Mouse (Mus musculus) liver, embryonic 15.5 days (tissue): Measurements from ENCODE around the gene Vmn1r184. TPM values are rescaled to one million over a fixed set of nuclear protein-coding genes. Genes with fewer than 3 reads are reported as not detected.
A peak's percentile ranks its signal among the peaks of the same experiment; 100 is the strongest.
"Not testable (repeated sequence)": the region's sequence is repeated elsewhere in the genome, so short reads cannot be mapped to it uniquely, and the experiment has no call there.

Experiments used
- ATAC-seq: fragments of 200-750 bp; cut with Nextera tagmentation; 2 replicates; pipeline ENCODE4 v1.8.0; 2017; ENCODE audit warnings: moderate number of reproducible peaks, mild to moderate bottlenecking, moderate library complexity; ENCODE audit not compliant: insufficient read depth
- H3K27ac ChIP-seq: fragments of 300-500 bp; sonication (generic); replicated peaks from 2 replicates; pipeline ENCODE4 v1.5.1; 2015; ENCODE audit warnings: mild to moderate bottlenecking, inconsistent platforms
- H3K27me3 ChIP-seq: fragments of 300-500 bp; sonication (generic); 2 replicates; pipeline ENCODE4 v1.6.1; 2015; ENCODE audit warnings: mild to moderate bottlenecking, inconsistent platforms
- H3K36me3 ChIP-seq: fragments of 300-500 bp; sonication (generic); replicated peaks from 2 replicates; pipeline ENCODE4 v1.6.1; 2015; ENCODE audit warnings: moderate library complexity, mild to moderate bottlenecking, inconsistent platforms
- H3K4me1 ChIP-seq: fragments of 300-500 bp; sonication (generic); replicated peaks from 2 replicates; pipeline ENCODE4 v1.6.1; 2015; ENCODE audit warnings: inconsistent platforms
- H3K4me2 ChIP-seq: fragments of 300-500 bp; sonication (generic); 2 replicates; pipeline ENCODE4 v1.6.1; 2015; ENCODE audit warnings: moderate library complexity, mild to moderate bottlenecking, inconsistent platforms
- H3K4me3 ChIP-seq: fragments of 300-500 bp; sonication (generic); replicated peaks from 2 replicates; pipeline ENCODE4 v1.5.1; 2015; ENCODE audit warnings: mild to moderate bottlenecking, inconsistent platforms
- H3K9ac ChIP-seq: fragments of 300-500 bp; sonication (generic); 2 replicates; pipeline ENCODE4 v1.6.1; 2015; ENCODE audit warnings: moderate library complexity, mild to moderate bottlenecking, inconsistent platforms
- H3K9me3 ChIP-seq: fragments of 300-500 bp; sonication (generic); replicated peaks from 2 replicates; pipeline ENCODE4 v1.6.1; 2016; ENCODE audit warnings: inconsistent platforms
- WGBS: fragments of 180-500 bp; shearing (Covaris S2); methylation state at CpG from one replicate; pipeline ENCODE4 v1.1.7; 2015; ENCODE audit warnings: mixed read lengths; ENCODE audit not compliant: insufficient replicate concordance; 5-methylcytosine and 5-hydroxymethylcytosine counted together
- polyA plus RNA-seq: library from polyadenylated mRNA; unstranded; fragments of >200 nt; fragmentation: Nextera tagmentation; extraction: Ambion mirVana; gene quantifications from 2 replicates; pipeline ENCODE4 v1.2.1, GENCODE M21; 2015

Gene Vmn1r184
- not detected in 2 replicates for polyA plus RNA-seq

DNA sequence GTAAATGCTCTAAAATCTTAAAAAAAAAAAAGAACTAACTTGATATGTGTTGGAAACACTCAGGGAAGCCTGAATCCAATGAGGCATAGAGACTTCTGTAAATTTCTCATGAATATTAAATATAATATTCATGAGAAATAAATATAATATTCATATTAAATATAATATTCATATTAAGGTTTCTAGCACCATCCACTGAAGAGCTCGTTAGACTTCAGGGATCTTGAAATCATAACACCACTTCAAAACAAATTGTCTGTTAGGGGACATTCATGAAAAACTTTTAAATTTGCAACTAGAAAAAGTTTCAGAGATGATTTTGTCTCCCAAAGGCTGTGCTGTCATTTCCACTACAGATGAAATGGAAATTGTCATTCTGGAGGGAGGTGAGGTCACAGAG is at the start of gene Vmn1r184:
Gene Vmn1r184, plus strand, starts transcription at position 301 of the 400 bp plus-strand sequence.
- H3K27me3 ChIP-seq, H3K4me3 ChIP-seq, H3K4me2 ChIP-seq, ATAC-seq, H3K36me3 ChIP-seq, H3K9ac ChIP-seq, H3K9me3 ChIP-seq, H3K4me1 ChIP-seq, H3K27ac ChIP-seq: not testable (repeated sequence)
- WGBS: 44% methylated on average over 1 of the region's 1 CpGs

DNA sequence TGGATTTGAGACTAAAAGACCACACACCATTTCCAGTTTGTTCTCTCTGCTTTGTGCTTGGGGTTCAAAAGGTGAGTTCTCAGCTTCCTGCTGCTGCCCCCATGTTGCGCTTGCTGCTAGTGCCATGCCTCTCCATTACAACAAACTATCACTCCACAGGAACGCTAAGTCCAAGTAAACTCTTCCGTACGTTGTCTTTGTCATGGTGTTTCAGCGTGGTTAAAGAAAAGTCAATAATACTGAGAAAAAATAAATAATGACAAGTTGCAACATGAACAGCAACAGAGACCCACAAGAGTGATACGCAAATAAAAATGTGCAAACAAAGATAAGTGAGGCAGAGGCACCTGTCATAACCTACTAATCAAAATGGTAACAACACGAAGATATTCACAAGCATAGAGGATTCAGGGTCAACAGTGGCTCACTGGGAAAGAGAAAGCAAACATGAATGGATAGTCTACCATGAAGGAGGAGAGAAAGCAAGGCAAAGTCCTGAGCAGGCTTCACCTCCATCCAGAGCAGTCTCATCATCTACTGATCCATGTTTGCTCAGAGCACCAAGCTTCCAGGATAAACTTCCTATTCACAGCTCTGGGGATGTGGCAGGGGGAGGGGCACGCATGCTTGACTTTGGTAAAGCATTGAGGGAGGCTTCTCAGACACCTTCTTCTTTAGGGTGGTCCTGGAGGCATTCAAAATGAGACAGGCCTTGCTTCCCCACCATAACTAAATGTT is 43.5 kb downstream of the Vmn1r184 start:
- H3K9ac ChIP-seq, H3K27me3 ChIP-seq, H3K4me3 ChIP-seq, H3K9me3 ChIP-seq, H3K36me3 ChIP-seq, H3K27ac ChIP-seq, H3K4me2 ChIP-seq, H3K4me1 ChIP-seq: not testable (repeated sequence)
- WGBS: 52% methylated on average over 8 of the region's 8 CpGs
- 0 out of 2 replicates have a peak, but pooled peaks have one; percentile 22 for ATAC-seq

DNA sequence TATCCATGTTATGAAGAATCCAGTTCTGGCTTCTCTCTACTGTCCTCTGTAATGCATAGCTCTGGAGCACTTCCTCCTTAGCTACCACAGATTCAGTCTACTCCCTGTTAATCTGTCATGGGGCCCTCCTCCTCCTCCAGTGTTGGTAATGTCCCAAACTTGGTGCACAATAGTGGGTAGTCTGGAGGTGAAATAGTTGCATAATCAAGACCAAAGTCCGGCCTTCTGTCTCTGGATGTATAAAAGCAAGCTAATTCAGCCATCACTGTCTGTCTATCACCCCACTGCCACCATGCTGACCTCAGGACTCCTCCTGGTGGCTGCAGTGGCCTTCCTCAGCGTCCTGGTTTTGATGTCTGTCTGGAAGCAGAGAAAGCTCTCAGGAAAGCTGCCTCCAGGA is 46.8 kb downstream of the Vmn1r184 start, which contains the start of gene Cyp2a4:
Gene Cyp2a4, plus strand, starts transcription at position 244 of the 400 bp plus-strand sequence.
- not testable (repeated sequence) for H3K27ac ChIP-seq, H3K4me1 ChIP-seq, ATAC-seq, H3K9ac ChIP-seq, H3K4me2 ChIP-seq, H3K27me3 ChIP-seq, H3K4me3 ChIP-seq, H3K36me3 ChIP-seq, H3K9me3 ChIP-seq
- 36% methylated on average over 2 of the region's 2 CpGs for WGBS

DNA sequence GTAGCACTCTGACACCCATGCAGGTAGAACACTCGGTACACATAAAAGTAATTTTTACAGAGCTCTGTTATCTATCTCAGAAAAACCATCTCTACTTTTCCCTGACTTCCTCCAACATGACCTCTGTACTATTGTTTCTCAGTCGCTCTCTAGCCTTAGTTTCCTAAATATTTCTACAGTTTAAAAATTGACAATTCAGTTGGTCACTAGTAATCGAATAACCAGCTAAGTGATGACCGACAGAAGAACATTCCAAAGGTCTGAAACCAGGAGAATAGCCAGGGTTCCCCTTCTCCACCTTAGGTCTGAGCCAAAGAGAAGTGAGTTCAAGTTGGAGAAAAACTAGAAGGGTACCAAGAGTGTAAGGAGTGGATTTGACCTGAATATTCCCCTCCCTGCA is 51.7 kb downstream of the Vmn1r184 start:
- not testable (repeated sequence) for H3K9ac ChIP-seq, H3K4me3 ChIP-seq, H3K27ac ChIP-seq, H3K4me1 ChIP-seq, H3K36me3 ChIP-seq, ATAC-seq, H3K27me3 ChIP-seq, H3K9me3 ChIP-seq, H3K4me2 ChIP-seq
- 53% methylated on average over 4 of the region's 4 CpGs for WGBS

DNA sequence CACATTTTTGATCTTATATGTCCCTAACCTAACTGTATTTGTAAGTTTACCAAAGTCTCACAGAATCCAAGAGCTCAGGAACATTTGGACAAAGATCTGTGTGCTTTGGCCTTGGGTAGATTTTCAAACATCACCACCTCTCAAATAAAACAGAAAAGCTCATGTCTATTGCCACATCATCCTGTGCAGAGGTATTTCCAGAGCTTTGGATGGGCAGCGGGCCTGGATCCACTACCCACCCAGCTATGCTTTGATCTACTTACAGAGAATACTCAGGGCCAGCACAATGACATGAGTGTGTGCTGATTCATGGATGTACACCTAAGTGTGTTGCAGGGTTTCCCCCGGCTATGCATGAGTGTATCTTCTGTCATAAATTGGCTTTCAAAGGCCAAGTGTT is 55.1 kb downstream of the Vmn1r184 start:
- not testable (repeated sequence) for H3K27ac ChIP-seq, H3K36me3 ChIP-seq, H3K9me3 ChIP-seq, H3K4me3 ChIP-seq, H3K4me2 ChIP-seq, H3K9ac ChIP-seq, ATAC-seq, H3K4me1 ChIP-seq, H3K27me3 ChIP-seq
- 63% methylated on average over 2 of the region's 2 CpGs for WGBS

DNA sequence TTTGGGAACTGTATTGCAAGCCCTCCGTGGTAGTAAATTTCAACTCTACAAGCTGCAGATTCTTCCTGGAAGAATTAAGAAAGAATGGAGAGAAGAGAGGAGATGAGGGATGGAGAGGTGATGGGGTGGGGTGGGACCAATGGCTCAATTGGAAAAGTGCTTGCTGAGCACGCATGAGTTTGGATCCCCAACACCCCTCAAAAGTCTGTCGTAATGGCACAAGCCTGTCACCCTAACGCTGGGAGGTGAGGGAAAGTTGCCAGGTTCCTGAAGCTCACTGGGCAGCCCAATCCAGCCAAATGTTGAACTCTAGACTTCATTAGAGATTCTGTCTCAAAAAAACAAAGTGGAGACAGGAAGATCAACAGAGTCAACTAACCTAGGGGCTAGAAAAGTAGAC is 55.7 kb downstream of the Vmn1r184 start:
- not testable (repeated sequence) for H3K27me3 ChIP-seq, H3K4me1 ChIP-seq, H3K27ac ChIP-seq, H3K9ac ChIP-seq, H3K4me2 ChIP-seq, H3K9me3 ChIP-seq, ATAC-seq, H3K36me3 ChIP-seq, H3K4me3 ChIP-seq
- WGBS: 52% methylated on average over 4 of the region's 4 CpGs

Other genes starting within 250 kb of the Vmn1r184 start
- gene Cyp2b13, start 198.8 kb upstream of the Vmn1r184 start, polyA plus RNA-seq: 0.20 and 0.24 TPM in 2 replicates
- gene Cyp2b9, start 86.9 kb upstream of the Vmn1r184 start, polyA plus RNA-seq: 0.60 and 0.78 TPM in 2 replicates
- gene Cyp2a4, start 46.8 kb downstream of the Vmn1r184 start, polyA plus RNA-seq: 0.60 and 0.98 TPM in 2 replicates
- gene Nlrp9c, start 143.4 kb downstream of the Vmn1r184 start, polyA plus RNA-seq: not detected in 2 replicates
- not detected in 2 replicates for gene Nlrp4a, start 174.8 kb downstream of the Vmn1r184 start, polyA plus RNA-seq